Mouse (Mus musculus) heart, postnatal 0 days (tissue): ENCODE results near the gene Cyp4f18. TPM values are rescaled to one million over a fixed set of nuclear protein-coding genes. Genes with fewer than 3 reads are reported as not detected.
"Not testable (repeated sequence)": the region's sequence is repeated elsewhere in the genome, so short reads cannot be mapped to it uniquely, and the experiment has no call there.

Source experiments
- ATAC-seq: fragments of 200-750 bp; cut with Nextera tagmentation; 2 replicates; pipeline ENCODE4 v1.8.0; 2017; ENCODE audit warnings: low read depth, moderate number of reproducible peaks, moderate library complexity; ENCODE audit not compliant: insufficient read depth
- DNase-seq: peaks from one replicate; pipeline ENCODE4 v3.0.0-alpha.2; 2016; ENCODE audit warnings: low spot score
- H3K27ac ChIP-seq: fragments of 300-500 bp; sonication (generic); 2 replicates; pipeline ENCODE4 v1.5.1; 2014; ENCODE audit warnings: low read depth, mild to moderate bottlenecking
- H3K27me3 ChIP-seq: fragments of 300-500 bp; sonication (generic); 2 replicates; pipeline ENCODE4 v1.6.1; 2014; ENCODE audit warnings: low read length, mixed read lengths; ENCODE audit not compliant: control insufficient read depth, insufficient read depth
- H3K36me3 ChIP-seq: fragments of 300-500 bp; sonication (generic); replicated peaks from 2 replicates; pipeline ENCODE4 v1.6.1; 2014; ENCODE audit warnings: low read length, mixed read lengths; ENCODE audit not compliant: control insufficient read depth, insufficient read depth
- H3K4me1 ChIP-seq: fragments of 300-500 bp; sonication (generic); 2 replicates; pipeline ENCODE4 v1.6.1; 2014; ENCODE audit warnings: antibody characterized with exemption; ENCODE audit not compliant: control insufficient read depth, insufficient read depth
- H3K4me2 ChIP-seq: fragments of 300-500 bp; sonication (generic); 2 replicates; pipeline ENCODE4 v1.6.1; 2014; ENCODE audit warnings: low read depth, mild to moderate bottlenecking, low read length, moderate library complexity
- H3K4me3 ChIP-seq: fragments of 300-500 bp; sonication (generic); 2 replicates; pipeline ENCODE4 v1.5.1; 2014; ENCODE audit warnings: low read depth, low read length
- H3K9ac ChIP-seq: fragments of 300-500 bp; sonication (generic); replicated peaks from 2 replicates; pipeline ENCODE4 v1.6.1; 2014; ENCODE audit warnings: low read depth, low read length, mixed read lengths
- H3K9me3 ChIP-seq: fragments of 300-500 bp; sonication (generic); replicated peaks from 2 replicates; pipeline ENCODE4 v1.6.1; 2016; ENCODE audit warnings: low read length; ENCODE audit not compliant: control insufficient read depth
- CTCF ChIP-seq: IDR thresholded peaks from 2 replicates; pipeline ENCODE4 v1.5.1; 2016; ENCODE audit warnings: antibody characterized with exemption, control low read depth, low read depth
- EP300 ChIP-seq: IDR thresholded peaks from 2 replicates; pipeline ENCODE4 v1.6.1; 2016; ENCODE audit warnings: antibody characterized with exemption, low read depth
- WGBS: fragments of 180-500 bp; shearing (Covaris S2); extraction: QIAGEN DNeasy Blood & Tissue Kit; methylation state at CpG from one replicate; pipeline ENCODE4 v1.1.7; 2014; 5-methylcytosine and 5-hydroxymethylcytosine counted together
- polyA plus RNA-seq: library from polyadenylated mRNA; unstranded; fragments of >200 nt; fragmentation: Nextera tagmentation; extraction: Ambion mirVana; gene quantifications from 2 replicates; pipeline ENCODE4 v1.2.1, GENCODE M21; 2015
- total RNA-seq: library from RNA; depleted of rRNA; stranded (reverse); fragments of >200 nt; gene quantifications from 2 replicates; pipeline ENCODE4 v1.2.3, GENCODE M21; 2014; ENCODE audit warnings: low replicate concordance

Gene Cyp4f18
- total and polyA plus RNA-seq, 2 experiments from 2014 or later: 1.3 to 2.4 TPM

GRCm38 (mm10) chr8:72019816-72020215, 10.4 kb upstream of the Cyp4f18 start:
- DNase-seq (no peak), ATAC-seq (no peak)
- Histone ChIP-seq H3K27me3 (no peaks in the 10 kb centered on the region), H3K9me3 (no peaks in the 10 kb centered on the region), H3K27ac (no peak overlapping the region), H3K4me1 (no peaks in the 10 kb centered on the region), H3K36me3 (no peaks in the 10 kb centered on the region), H3K4me3 (no peak overlapping the region), H3K9ac (no peak overlapping the region), H3K4me2 (no peak overlapping the region)
- no peak for TF ChIP-seq EP300
- TF ChIP-seq CTCF: no peak
- 47% methylated on average over 2 of the region's 2 CpGs for WGBS

GRCm38 (mm10) chr8:72019022-72019421, 9.6 kb upstream of the Cyp4f18 start:
- 67% methylated on average over 1 of the region's 1 CpGs for WGBS

DNA sequence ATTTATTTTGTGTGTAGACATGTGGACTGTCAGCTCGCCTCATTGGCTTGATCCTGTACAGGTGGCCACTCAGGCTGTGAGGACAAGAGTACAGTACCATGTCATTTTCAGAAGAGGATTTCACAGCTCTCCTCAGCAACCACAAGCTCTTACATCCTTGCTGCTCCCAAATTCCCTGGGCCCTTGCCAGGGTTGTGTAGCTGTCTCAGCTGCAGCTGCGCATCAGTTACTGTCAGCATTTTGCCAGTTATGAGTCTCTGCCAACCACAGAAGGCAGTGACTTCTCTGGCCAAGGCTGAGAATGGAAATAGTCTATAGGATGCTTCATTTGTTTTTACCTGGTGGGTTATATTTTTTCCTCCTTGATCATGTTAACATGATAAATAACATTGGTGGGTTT, 8.7 kb upstream of the Cyp4f18 start:
- Histone ChIP-seq H3K9me3 (no peaks in the 10 kb centered on the region), H3K9ac (no peak overlapping the region), H3K4me2 (no peak overlapping the region), H3K27ac (no peak overlapping the region), H3K4me3 (no peak overlapping the region), H3K27me3 (no peaks in the 10 kb centered on the region), H3K36me3 (no peaks in the 10 kb centered on the region), H3K4me1 (no peaks in the 10 kb centered on the region)
- DNase-seq (no peak), ATAC-seq (no peak)
- TF ChIP-seq EP300: no peak
- 64% methylated on average over 2 of the region's 2 CpGs for WGBS

More at GRCm38 (mm10) chr8:72019022-72019421, 9.6 kb upstream of the Cyp4f18 start:
- H3K9ac ChIP-seq, H3K9me3 ChIP-seq, DNase-seq, H3K4me1 ChIP-seq, ATAC-seq, H3K27ac ChIP-seq, H3K36me3 ChIP-seq, H3K4me2 ChIP-seq, H3K4me3 ChIP-seq, H3K27me3 ChIP-seq: not testable (repeated sequence)

DNA sequence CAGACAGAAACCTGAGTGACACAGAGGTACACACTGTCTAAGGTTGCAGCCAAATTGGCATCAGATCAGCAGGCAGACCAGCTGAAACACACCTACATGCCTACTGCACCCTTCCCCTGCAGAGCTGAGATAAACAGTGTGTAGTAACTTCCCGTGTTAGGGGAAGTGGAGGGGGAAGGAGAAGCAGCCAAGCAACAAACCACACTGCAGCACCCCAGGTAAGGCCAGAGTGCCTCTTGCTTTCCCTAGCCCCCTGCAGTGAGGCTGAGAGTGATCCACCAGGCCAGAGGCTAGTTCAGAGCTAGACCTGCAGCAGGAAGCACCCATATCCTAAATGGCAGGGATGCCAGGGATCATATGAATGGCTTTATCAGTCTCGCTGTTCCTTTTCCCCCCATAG, 7.9 kb upstream of the Cyp4f18 start:
- not testable (repeated sequence) for DNase-seq, ATAC-seq, H3K27ac ChIP-seq, H3K4me1 ChIP-seq, H3K9ac ChIP-seq, H3K36me3 ChIP-seq, H3K9me3 ChIP-seq, H3K27me3 ChIP-seq, H3K4me3 ChIP-seq, H3K4me2 ChIP-seq
- 33% methylated on average over 2 of the region's 2 CpGs for WGBS

GRCm38 (mm10) chr8:72013506-72014228, 4.2 kb upstream of the Cyp4f18 start:
- DNase-seq, H3K36me3 ChIP-seq, ATAC-seq, H3K4me2 ChIP-seq, H3K4me1 ChIP-seq, H3K9ac ChIP-seq, H3K9me3 ChIP-seq, H3K27ac ChIP-seq, H3K27me3 ChIP-seq, H3K4me3 ChIP-seq: not testable (repeated sequence)
- WGBS: 62% methylated on average over 6 of the region's 6 CpGs

GRCm38 (mm10) chr8:72008134-72008641, 1.2 kb downstream of the Cyp4f18 start:
- WGBS: 38% methylated on average over 3 of the region's 3 CpGs
- Histone ChIP-seq H3K27ac (no peak overlapping the region), H3K9ac (no peak overlapping the region), H3K4me2 (no peak overlapping the region), H3K36me3 (no peaks in the 10 kb centered on the region), H3K9me3 (no peaks in the 10 kb centered on the region), H3K4me1 (no peaks in the 10 kb centered on the region), H3K4me3 (no peak overlapping the region), H3K27me3 (no peaks in the 10 kb centered on the region)
- ATAC-seq (no peak), DNase-seq (no peak)
- TF ChIP-seq CTCF: no peak
- no peak for TF ChIP-seq EP300
